Mouse (Mus musculus) heart, postnatal 14 days (tissue): ENCODE results near the gene Kcnq1. TPM values are rescaled to one million over a fixed set of nuclear protein-coding genes. Genes with fewer than 3 reads are reported as not detected.

Source experiments
- DNase-seq, 2 experiments: peaks; one replicate each; pipeline ENCODE4 v3.0.0; 2021 to 2022
- intact Hi-C: fragments of 180-260 bp; cut with DNase I; formaldehyde crosslinking; loops from one replicate; pipeline ENCODE4 v1.15.1; 2025
- total RNA-seq, 2 experiments: library from RNA; stranded (reverse); gene quantifications; 2 replicates each; pipeline ENCODE4 v1.2.3; 2021

Kcnq1 gene
- total RNA-seq, 2 experiments from 2014 or later: 32.1 to 32.5 TPM

DNA sequence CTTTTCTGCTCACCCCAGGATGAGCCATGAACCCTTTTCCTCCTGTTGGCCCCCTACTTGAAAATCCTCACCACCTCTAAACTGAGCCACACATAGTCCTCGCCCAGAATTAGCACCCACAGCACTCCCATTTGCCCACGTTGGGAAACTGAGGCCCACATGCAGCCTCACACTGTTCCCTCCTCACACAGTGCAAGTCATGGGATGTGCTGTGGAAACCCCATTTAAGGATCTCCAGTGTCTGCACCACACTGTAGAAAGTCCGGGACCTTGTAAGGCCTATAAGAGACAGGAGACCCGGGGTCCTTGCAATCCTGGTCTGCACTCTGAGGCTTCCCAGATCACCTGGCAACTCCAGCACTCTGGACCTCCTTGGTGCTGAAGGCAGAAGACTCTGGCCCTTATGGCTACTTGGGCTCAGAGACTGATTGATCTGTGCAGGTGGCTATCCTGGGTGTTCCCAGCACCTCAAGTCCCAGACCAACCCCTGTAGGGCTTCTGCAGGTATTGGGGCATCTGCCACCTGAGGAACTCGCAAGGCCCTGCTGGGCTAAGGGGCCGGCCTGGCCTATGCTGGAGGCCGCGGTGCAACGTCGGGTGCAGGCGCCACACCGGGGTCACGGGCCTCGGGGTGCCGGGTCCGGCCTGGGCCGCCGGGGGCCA is 331.2 kb downstream of the Kcnq1 start:
- intact Hi-C loops: loop anchor here (5.0 kb wide), 1 partner anchor 70 kb away; no protein-coding TSS in a partner anchor
- DNase-seq: no peak

DNA sequence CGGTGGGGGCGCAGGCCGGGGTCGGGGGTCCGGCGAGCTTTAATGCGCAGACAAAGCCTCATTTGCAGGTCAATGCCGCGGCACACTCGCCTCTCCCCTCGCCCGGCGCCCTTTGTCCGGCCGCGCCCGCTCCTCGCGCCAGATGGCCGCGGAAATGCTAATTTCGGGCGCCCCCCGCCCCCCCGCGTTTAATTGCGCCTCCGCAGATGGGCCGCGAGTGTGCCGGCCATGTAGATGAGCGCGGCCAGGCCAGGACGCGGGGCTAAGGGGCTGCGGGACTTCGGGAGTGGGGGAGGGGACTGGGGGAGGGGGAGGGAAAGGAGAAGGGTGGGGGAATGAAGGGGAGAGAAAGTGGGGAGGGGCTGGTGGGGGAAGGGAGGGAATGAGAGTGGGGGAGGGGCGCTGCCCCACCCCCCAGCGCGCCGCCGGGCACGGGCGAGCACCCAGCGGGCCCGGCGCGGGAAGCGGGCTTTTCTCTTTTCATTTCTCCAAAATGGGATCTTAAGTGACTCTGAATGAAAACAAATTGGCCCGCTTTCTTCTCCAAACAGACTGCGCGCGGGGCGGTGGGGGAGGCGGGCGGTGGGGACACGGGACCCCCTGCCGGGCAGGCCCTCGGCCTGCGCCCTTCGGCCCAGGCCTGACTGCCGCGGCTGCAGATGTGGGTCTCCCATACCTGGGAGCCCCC is 331.9 kb downstream of the Kcnq1 start:
- DNase-seq: peak; percentile 25 to 28
- intact Hi-C loops: loop anchor here (5.0 kb wide), 1 partner anchor 71 kb away; no protein-coding TSS in a partner anchor

DNA sequence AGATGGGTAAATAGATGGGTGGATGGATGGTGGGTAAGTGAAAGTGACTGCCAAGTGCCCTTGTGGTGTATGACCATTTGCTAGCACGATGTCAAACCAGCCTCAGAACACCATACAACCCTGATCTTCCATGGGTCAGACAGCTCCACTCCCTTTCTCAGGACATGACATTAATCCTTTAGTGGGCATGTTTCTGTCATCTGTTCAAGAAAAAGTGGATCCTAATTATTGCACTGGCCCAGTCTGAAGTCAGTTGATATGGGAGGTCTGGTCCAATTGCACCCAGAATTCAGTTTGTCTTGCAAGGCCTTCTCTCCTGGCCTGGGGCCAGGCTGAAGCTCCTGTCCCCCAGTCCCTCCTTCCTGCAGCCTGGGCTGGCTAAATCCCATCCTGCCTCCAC is 332.8 kb downstream of the Kcnq1 start:
- DNase-seq: no peak
- intact Hi-C loops: loop anchor here (5.0 kb wide), 1 partner anchor 72 kb away; no protein-coding TSS in a partner anchor

GRCm38 (mm10) chr7:143444580-143444954 is 338.4 kb downstream of the Kcnq1 start:
- DNase-seq: no peak
- intact Hi-C loops: loop anchor here (2.0 kb wide), 1 partner anchor 18 kb away; no protein-coding TSS in a partner anchor

DNA sequence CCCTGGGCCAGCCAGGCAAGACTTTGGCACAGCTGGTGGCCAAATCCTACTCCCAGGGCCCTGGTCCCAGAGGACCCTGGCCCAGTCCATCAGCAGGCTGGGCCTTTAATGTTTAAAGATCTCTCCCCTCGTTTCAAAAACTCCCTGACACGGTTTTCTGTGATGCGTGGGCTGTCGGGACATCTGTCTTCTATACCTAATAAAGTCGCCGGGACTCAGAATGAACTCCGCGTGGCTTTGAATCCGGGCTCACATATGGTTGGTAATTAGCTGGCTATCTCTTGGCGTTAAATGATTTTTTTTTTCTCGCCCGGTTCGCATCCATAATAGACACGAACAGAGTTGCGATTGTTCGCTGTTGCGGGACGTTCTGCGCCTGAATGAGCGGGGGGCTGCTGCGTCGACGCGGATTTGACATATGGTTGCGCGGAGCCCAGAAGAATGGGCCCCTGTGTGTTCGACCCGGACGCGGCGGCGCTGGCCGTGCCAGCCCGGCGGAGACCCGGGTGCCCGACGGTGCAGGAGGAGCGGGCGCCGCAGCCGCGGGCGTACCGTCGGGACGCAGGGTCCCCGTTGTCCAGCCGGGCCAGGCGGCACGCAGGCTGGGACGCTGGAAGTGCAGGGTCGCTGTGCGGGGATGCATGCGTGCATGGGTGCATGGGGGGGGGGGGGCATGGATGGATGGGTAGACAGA is 338.9 kb downstream of the Kcnq1 start:
- DNase-seq: no peak

DNA sequence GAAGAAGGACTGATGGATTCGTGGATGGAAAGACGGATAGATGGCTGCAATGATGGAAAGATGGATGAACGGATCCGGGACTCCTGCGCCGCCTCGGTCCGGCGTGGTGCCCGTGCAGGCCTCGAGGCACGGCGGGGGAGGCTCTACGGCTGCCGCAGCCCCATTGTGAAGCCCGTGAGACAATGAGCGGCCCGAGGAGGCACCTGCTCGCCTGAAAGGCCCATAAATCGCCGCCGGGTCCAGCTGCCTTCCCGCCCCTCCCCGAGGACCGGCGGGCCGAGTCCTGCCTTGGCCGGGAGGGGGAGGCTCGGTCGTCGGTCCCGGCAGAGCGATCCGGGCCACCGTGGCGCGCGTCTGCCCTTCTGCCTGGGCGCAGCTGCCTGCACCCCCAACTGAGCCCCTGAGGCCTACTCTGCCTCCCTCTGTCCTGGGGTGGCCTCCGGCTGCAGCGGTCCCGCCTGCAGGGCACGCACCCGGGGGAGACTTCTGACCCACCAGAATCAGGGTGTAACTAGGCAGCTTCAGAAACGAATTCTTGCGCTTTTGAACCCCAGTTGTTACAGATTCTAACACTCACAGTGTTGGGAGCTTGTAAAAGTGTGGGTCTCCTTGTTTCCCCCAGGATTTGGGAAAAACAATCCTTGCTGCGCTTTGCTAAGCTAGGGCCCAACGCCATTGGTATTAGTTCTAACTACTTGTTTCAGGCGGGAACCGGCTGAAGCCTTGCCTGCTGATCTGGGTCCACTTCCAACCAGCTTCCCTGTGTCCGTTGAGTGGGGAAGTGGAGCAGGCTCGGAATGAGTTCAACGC is 339.7 kb downstream of the Kcnq1 start:
- intact Hi-C loops: loop anchor here (2.0 kb wide), 1 partner anchor 19 kb away; no protein-coding TSS in a partner anchor
- DNase-seq: peak in 1 of 2 experiments; percentile 35

More for the DNA sequence above, 338.9 kb downstream of the Kcnq1 start:
- intact Hi-C loops: loop anchor here (2.0 kb wide), 1 partner anchor 18 kb away; no protein-coding TSS in a partner anchor

DNA sequence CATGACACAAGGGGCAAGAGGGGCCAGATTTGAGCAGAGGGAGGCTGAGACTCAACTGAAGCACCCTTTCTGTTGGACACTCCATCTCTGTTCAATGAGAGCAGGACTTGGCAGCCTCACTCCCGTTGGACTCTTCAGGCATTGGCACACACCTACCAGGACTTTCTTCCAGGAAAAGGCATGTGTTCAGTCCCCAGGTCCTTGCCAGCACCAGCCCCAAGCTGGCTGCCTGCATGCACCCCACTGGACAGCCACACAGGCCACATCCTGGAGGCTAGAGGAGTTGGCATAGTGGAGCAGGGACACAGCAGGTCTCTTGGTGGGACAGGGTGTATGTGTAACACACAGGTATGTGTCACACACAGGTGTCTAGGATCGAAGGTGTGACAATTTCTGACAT is 341.0 kb downstream of the Kcnq1 start:
- intact Hi-C loops: no loop called here
- no peak for DNase-seq

GRCm38 (mm10) chr7:143458963-143459331 is 352.8 kb downstream of the Kcnq1 start:
- DNase-seq: no peak
- intact Hi-C loops: loop anchor here (5.0 kb wide), 1 partner anchor 147 kb away; no protein-coding TSS in a partner anchor

- intact Hi-C loops: loop anchor here (5.0 kb wide), 3 partner anchors 147 to 247 kb away; no protein-coding TSS in a partner anchor
- peak; percentile 72 to 77 for DNase-seq
Observed at GRCm38 (mm10) chr7:143459332-143460211, 353.4 kb downstream of the Kcnq1 start.

- intact Hi-C loops: loop anchor here (5.0 kb wide), 2 partner anchors 168 to 248 kb away; no protein-coding TSS in a partner anchor
Observed at GRCm38 (mm10) chr7:143460217-143460834, 354.2 kb downstream of the Kcnq1 start.

DNA sequence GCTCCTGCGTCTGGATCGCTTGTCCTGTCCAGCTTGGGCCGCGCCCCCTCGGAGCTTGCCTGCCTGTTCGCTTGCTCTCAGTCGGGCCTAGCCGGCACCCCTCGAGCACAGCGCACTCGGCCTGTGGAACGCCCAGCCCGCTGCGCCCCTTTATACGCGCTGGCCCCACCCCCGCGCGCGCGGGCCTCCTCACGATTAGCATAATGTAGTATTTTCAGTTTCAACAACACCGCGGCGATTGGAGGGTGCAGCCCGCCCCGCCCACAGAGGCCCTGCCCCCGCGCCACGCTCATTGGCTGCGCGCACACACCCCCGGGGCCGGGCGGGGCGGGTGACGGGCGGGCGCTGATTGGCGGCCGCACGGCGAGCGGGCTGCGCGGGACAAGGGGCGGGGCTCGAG is 354.7 kb downstream of the Kcnq1 start, which contains the start of gene Cdkn1c:
Gene Cdkn1c (minus strand): TSS at position 177 of the 400 bp plus-strand sequence.
- intact Hi-C loops: loop anchor here (5.0 kb wide), 2 partner anchors 169 to 249 kb away; no protein-coding TSS in a partner anchor

More at GRCm38 (mm10) chr7:143460217-143460834, 354.2 kb downstream of the Kcnq1 start:
- DNase-seq: peak; percentile 23 to 31

DNA sequence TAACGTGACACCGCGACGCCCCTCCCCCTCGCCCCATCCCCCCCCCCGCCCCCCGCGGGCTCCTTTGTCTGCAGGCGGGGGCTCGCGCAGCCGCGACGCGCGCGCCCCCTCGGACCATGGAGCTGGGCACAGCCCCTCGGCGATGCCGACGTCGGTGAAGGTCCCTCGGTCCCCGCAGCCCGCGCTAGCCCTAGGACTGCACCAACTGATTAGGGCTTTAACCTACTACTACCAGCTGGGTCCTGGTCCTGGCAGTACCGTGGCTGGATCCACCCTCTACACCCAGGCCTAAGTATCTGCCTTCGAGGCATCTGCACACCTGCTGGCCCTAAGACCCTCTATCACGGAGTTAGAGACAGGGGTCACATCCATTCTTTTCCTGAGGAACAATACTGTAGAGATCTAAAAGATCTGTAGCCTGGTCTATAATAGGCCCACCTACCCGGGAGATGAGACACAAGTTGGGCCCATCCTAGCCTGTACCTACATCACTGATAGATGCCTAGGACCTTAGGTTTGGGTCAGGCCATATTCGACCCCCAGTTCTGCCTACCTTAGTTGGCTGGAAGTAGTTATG is 355.2 kb downstream of the Kcnq1 start:
- no peak for DNase-seq
- intact Hi-C loops: loop anchor here (5.0 kb wide), 2 partner anchors 169 to 249 kb away; no protein-coding TSS in a partner anchor

More for the DNA sequence above, 354.7 kb downstream of the Kcnq1 start, which contains the start of gene Cdkn1c:
- peak; percentile 92 for DNase-seq

DNA sequence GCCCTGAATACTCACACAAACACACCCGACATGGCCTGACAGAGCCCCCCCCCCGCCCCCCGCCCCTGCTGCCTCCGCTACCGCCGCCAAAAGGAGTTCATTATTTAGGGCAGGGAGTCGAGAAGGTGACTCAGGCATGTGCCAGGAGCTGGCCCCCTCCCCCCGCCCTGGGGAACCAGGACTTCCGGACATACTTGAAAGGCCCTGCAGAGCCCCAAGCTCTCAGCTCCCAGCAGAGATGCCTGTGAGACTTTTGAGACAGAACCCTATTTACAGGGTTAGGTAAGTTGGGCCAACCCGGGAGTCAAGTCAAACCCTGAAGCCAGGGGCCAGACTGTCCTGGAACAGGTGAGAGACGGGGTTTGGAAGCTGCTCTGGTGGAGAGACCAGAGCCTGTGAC is 355.8 kb downstream of the Kcnq1 start:
- intact Hi-C loops: loop anchor here (5.0 kb wide), 2 partner anchors 170 to 250 kb away; no protein-coding TSS in a partner anchor

GRCm38 (mm10) chr7:143462516-143462915 is 356.4 kb downstream of the Kcnq1 start:
- DNase-seq: no peak
- intact Hi-C loops: loop anchor here (5.0 kb wide), 2 partner anchors 170 to 250 kb away; no protein-coding TSS in a partner anchor

More for the DNA sequence above, 355.8 kb downstream of the Kcnq1 start:
- no peak for DNase-seq

DNA sequence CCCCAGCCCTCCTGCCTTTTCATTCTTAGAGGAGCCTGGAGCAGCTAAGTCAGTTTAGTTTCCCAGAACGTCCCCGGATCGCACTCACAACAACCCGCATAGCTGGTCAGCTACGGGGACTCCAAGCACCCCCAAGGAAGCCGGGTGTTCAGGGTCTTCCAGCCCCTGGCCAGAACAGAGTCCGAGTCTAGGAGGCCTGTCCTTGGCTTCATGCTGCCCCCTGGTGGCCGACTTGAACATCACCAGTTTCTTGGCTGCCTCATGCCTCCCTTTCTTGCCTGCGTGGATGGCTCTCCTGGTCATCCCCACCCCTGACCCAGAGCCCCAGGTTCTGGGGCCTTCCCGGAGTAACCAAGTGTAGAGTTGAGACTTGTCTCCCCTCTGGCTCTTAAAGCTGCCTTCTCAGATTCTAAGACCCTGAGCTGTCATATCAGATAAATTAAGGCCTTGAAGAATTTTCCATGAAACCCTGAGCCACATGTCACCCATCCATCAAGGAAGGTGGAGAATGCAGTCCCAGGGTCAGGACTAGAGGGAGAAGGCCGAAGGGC is 357.8 kb downstream of the Kcnq1 start:
- peak; percentile 90 to 91 for DNase-seq
- intact Hi-C loops: loop anchor here (5.0 kb wide), 2 partner anchors 172 to 252 kb away; no protein-coding TSS in a partner anchor

DNA sequence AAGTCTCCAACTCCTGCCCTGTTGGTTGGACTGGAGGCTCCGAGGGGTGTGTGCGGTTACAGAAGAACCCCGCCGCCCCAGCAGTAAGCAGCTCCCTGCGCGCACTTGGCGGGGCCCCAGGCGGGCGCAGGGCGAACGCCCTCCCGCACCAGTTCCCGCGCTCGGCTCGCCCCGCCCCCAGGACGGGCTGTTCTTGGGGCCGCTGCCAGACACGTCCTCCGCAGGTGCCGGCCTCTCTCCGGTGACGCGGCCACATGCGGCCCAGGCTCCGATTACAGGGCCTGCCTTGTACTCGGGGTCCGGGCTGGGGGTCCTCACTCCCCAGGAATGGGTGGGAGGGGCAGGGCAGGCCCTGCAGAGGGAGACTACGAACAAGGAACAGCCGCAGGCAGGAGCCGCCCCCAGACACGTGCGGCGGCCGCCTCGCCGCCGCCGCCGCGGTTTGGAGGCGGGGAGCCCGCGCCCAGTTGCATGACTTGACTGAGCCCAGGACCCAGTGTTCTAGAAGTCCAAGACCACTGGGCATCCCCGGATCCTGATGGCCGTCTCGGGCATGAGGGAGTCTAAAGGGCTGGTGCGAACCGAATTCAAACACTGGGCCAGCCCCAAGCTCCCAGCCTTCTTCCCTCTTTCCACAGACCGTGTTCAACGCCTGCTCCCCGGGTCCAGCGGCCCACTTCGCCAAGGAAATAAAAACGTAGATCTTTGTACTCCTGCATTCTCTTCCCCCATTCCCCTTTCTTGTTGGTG is 358.8 kb downstream of the Kcnq1 start:
- intact Hi-C loops: loop anchor here (5.0 kb wide), 2 partner anchors 173 to 253 kb away; no protein-coding TSS in a partner anchor
- peak; percentile 54 to 66 for DNase-seq
